Mouse (Mus musculus) heart, embryonic 14.5 days (tissue): ENCODE measurements around the gene Cnga1. TPM values are rescaled to one million over a fixed set of nuclear protein-coding genes. Genes with fewer than 3 reads are reported as not detected.

Experiments
- ATAC-seq: fragments of 200-750 bp; cut with Nextera tagmentation; 2 replicates; pipeline ENCODE4 v1.8.0; 2017; ENCODE audit warnings: low read depth, moderate TSS enrichment; ENCODE audit not compliant: insufficient number of reproducible peaks, insufficient read depth, low FRiP score
- H3K27ac ChIP-seq, 2 experiments: fragments of 200-500 bp in 1 of 2; fragments of 300-500 bp in 1 of 2; sonication (generic) in 1 of 2; replicated peaks in 1 of 2; 2 replicates each; pipeline ENCODE4 v1.5.1; 2012 to 2014; ENCODE audit warnings: low read depth in 2 of 2, low read length in 2 of 2, control low read depth in 1 of 2, mild to moderate bottlenecking in 1 of 2, mixed read lengths in 1 of 2; ENCODE audit not compliant: control insufficient read depth in 1 of 2, insufficient read depth in 1 of 2
- H3K27me3 ChIP-seq: fragments of 300-500 bp; sonication (generic); 2 replicates; pipeline ENCODE4 v1.6.1; 2014; ENCODE audit warnings: mild to moderate bottlenecking, low read length, control low read depth; ENCODE audit not compliant: control insufficient read depth, insufficient read depth
- H3K36me3 ChIP-seq: fragments of 300-500 bp; sonication (generic); 2 replicates; pipeline ENCODE4 v1.6.1; 2014; ENCODE audit warnings: mild to moderate bottlenecking, control low read depth, low read length, mixed read lengths; ENCODE audit not compliant: control insufficient read depth, insufficient read depth
- H3K4me1 ChIP-seq, 2 experiments: fragments of 200-500 bp in 1 of 2; fragments of 300-500 bp in 1 of 2; sonication (generic) in 1 of 2; 2 replicates each; pipeline ENCODE4 v1.6.1; 2012 to 2014; ENCODE audit warnings: low read length in 2 of 2, control low read depth in 1 of 2, mixed read lengths in 1 of 2; ENCODE audit not compliant: control insufficient read depth in 2 of 2, insufficient read depth in 2 of 2
- H3K4me2 ChIP-seq: fragments of 300-500 bp; sonication (generic); 2 replicates; pipeline ENCODE4 v1.6.1; 2014; ENCODE audit warnings: mild to moderate bottlenecking, low read length
- H3K4me3 ChIP-seq, 2 experiments: fragments of 200-500 bp in 1 of 2; fragments of 300-500 bp in 1 of 2; sonication (generic) in 1 of 2; 2 replicates each; pipeline ENCODE4 v1.5.1; 2012 to 2014; ENCODE audit warnings: low read length in 2 of 2, mild to moderate bottlenecking in 2 of 2, control low read depth in 1 of 2, low read depth in 1 of 2, moderate library complexity in 1 of 2; ENCODE audit not compliant: control insufficient read depth in 1 of 2, insufficient read depth in 1 of 2
- H3K9ac ChIP-seq: fragments of 300-500 bp; sonication (generic); 2 replicates; pipeline ENCODE4 v1.6.1; 2014; ENCODE audit warnings: mild to moderate bottlenecking, low read length
- H3K9me3 ChIP-seq: fragments of 300-500 bp; sonication (generic); 2 replicates; pipeline ENCODE4 v1.6.1; 2016; ENCODE audit warnings: low read length, control low read depth; ENCODE audit not compliant: control insufficient read depth
- WGBS: fragments of 180-500 bp; shearing (Covaris S2); extraction: QIAGEN DNeasy Blood & Tissue Kit; methylation state at CpG from one replicate; pipeline ENCODE4 v1.1.7; 2014; 5-methylcytosine and 5-hydroxymethylcytosine counted together
- polyA plus RNA-seq: library from polyadenylated mRNA; unstranded; fragments of >200 nt; fragmentation: Nextera tagmentation; extraction: Ambion mirVana; gene quantifications from 2 replicates; pipeline ENCODE4 v1.2.1, GENCODE M21; 2014

Cnga1 gene
- polyA plus RNA-seq, 1 experiment from 2014 or later = not detected

- Histone ChIP-seq H3K36me3 (no peaks in the 10 kb centered on the region), H3K4me3 (no peak overlapping the region), H3K4me2 (no peak overlapping the region), H3K27ac (no peak overlapping the region), H3K9ac (no peak overlapping the region), H3K9me3 (no peaks in the 10 kb centered on the region), H3K27me3 (0 out of 2 replicates have a peak, but pooled peaks cover 4% of the 10 kb centered on the region), H3K4me1 (no peaks in the 10 kb centered on the region)
- no peak for ATAC-seq
- 95% methylated on average over 1 of the region's 1 CpGs for WGBS
Observed at GRCm38 (mm10) chr5:72640072-72640471, 4.0 kb downstream of the Cnga1 start.

GRCm38 (mm10) chr5:72636576-72636975 is 7.5 kb downstream of the Cnga1 start:
- Histone ChIP-seq H3K4me3 (no peak overlapping the region), H3K4me2 (no peak overlapping the region), H3K9ac (no peak overlapping the region), H3K27ac (no peak overlapping the region), H3K9me3 (no peaks in the 10 kb centered on the region), H3K36me3 (no peaks in the 10 kb centered on the region), H3K27me3 (no peaks in the 10 kb centered on the region), H3K4me1 (no peaks in the 10 kb centered on the region)
- 76% methylated on average over 3 of the region's 3 CpGs for WGBS
- no peak for ATAC-seq

- H3K4me2 ChIP-seq = no peak overlapping the region
- H3K4me3 ChIP-seq = no peak overlapping the region
- no peaks in the 10 kb centered on the region for H3K9me3 ChIP-seq
- no peaks in the 10 kb centered on the region for H3K36me3 ChIP-seq
- 45% methylated on average over 3 of the region's 3 CpGs for WGBS
- no peak overlapping the region for H3K27ac ChIP-seq
- no peak for ATAC-seq
- H3K9ac ChIP-seq = no peak overlapping the region
- no peaks in the 10 kb centered on the region for H3K4me1 ChIP-seq
- no peaks in the 10 kb centered on the region for H3K27me3 ChIP-seq
Observed at GRCm38 (mm10) chr5:72636122-72636521, 8.0 kb downstream of the Cnga1 start.

GRCm38 (mm10) chr5:72634791-72635271 is 9.2 kb downstream of the Cnga1 start:
- no peak for ATAC-seq
- WGBS = 71% methylated on average over 9 of the region's 9 CpGs
- H3K36me3 ChIP-seq = no peaks in the 10 kb centered on the region
- no peak overlapping the region for H3K27ac ChIP-seq
- no peak overlapping the region for H3K4me3 ChIP-seq
- no peaks in the 10 kb centered on the region for H3K27me3 ChIP-seq
- no peak overlapping the region for H3K4me2 ChIP-seq
- no peak overlapping the region for H3K9ac ChIP-seq
- H3K9me3 ChIP-seq = no peaks in the 10 kb centered on the region
- H3K4me1 ChIP-seq = no peaks in the 10 kb centered on the region

GRCm38 (mm10) chr5:72630026-72630425 is 14.0 kb downstream of the Cnga1 start:
- Histone ChIP-seq H3K9me3 (no peaks in the 10 kb centered on the region), H3K27ac (no peak overlapping the region), H3K4me1 (no peaks in the 10 kb centered on the region), H3K4me3 (no peak overlapping the region), H3K36me3 (no peaks in the 10 kb centered on the region), H3K27me3 (no peaks in the 10 kb centered on the region), H3K9ac (no peak overlapping the region), H3K4me2 (no peak overlapping the region)
- WGBS = 71% methylated on average over 6 of the region's 6 CpGs
- ATAC-seq = no peak

GRCm38 (mm10) chr5:72621022-72621421 is 23.1 kb downstream of the Cnga1 start:
- H3K27ac ChIP-seq = no peak overlapping the region
- H3K9me3 ChIP-seq = no peaks in the 10 kb centered on the region
- no peak overlapping the region for H3K4me3 ChIP-seq
- ATAC-seq = no peak
- H3K4me1 ChIP-seq = no peaks in the 10 kb centered on the region
- H3K36me3 ChIP-seq = no peaks in the 10 kb centered on the region
- H3K9ac ChIP-seq = no peak overlapping the region
- no peak overlapping the region for H3K4me2 ChIP-seq
- WGBS = 69% methylated on average over 1 of the region's 1 CpGs
- H3K27me3 ChIP-seq = no peaks in the 10 kb centered on the region

GRCm38 (mm10) chr5:72617413-72617812 is 26.7 kb downstream of the Cnga1 start:
- Histone ChIP-seq H3K27ac (no peak overlapping the region), H3K9ac (no peak overlapping the region), H3K9me3 (no peaks in the 10 kb centered on the region), H3K27me3 (no peaks in the 10 kb centered on the region), H3K36me3 (no peaks in the 10 kb centered on the region), H3K4me2 (no peak overlapping the region), H3K4me1 (no peaks in the 10 kb centered on the region), H3K4me3 (no peak overlapping the region)
- no peak for ATAC-seq
- 72% methylated on average over 4 of the region's 4 CpGs for WGBS

- WGBS = 92% methylated on average over 4 of the region's 4 CpGs
- Histone ChIP-seq H3K4me1 (peaks cover 0 to 3% of the 10 kb centered on the region in 2 experiments; a peak in 1 of 4 replicates), H3K36me3 (no peaks in the 10 kb centered on the region), H3K4me3 (no peak overlapping the region), H3K9me3 (no peaks in the 10 kb centered on the region), H3K27me3 (no peaks in the 10 kb centered on the region), H3K27ac (no peak overlapping the region), H3K9ac (no peak overlapping the region), H3K4me2 (no peak overlapping the region)
- ATAC-seq = no peak
Observed at GRCm38 (mm10) chr5:72603138-72603537, 40.9 kb downstream of the Cnga1 start.
